Mouse (Mus musculus): ENCODE results near the gene Btnl10.

The Btnl10 gene

DNA sequence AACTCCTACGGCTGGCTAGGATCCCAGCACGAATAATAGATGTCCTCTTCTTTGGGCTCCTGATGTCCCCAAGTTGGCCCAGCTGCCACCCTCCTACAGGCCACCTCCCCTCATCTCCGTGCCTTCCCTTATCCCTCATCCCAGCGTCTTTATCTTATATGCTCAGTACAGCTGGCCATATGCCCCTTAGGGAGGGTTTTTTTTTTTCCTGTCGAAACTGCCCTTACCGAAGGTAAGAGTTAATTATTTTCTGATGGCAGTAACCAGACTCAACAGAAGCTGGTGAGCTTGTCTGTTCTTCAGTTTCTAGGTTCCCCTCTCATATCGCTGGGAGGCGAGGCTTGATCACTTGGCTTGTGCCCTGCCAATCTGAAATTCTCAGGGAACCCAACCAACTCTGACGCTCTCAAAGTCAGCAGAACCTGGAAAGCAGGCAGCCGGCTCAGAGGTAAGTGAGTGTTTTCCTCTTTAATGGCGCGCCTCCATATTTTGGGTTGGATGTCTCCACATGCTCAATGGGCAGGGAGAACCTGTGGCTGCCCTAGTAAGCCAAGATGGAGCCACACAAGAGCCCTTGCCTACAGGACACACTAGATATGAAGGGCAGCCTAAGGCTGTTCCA is at the start of gene Btnl10:
Btnl10 (plus strand) TSS at position 164 of the 622 bp plus-strand sequence.
- DNase-seq (ENCODE audit: low spot score in 2 of 2): no peak

DNA sequence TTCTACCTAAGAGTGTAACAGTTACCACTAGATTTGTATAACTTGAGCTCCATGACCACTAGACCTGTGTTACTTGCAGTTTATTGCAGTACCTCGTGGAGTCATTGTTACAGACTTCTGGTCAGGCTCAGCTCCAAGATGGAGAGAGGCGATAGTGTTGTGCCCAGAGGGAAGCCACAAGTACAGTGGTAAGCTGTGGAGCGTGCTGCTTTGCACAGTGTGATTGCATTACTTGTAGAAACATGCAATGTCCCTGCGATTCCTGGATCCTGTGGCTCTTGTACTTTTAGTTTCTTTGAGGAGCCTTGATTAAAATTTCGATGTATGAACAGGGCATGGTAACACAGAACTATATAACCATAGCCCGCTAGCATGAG is 49.8 kb upstream of the Btnl10 start:
- DNase-seq (ENCODE audit: low spot score in 2 of 2): no peak

GRCm38 (mm10) chr11:58870961-58871360 is 46.7 kb upstream of the Btnl10 start:
- DNase-seq (ENCODE audit: low spot score in 2 of 2): no peak

DNA sequence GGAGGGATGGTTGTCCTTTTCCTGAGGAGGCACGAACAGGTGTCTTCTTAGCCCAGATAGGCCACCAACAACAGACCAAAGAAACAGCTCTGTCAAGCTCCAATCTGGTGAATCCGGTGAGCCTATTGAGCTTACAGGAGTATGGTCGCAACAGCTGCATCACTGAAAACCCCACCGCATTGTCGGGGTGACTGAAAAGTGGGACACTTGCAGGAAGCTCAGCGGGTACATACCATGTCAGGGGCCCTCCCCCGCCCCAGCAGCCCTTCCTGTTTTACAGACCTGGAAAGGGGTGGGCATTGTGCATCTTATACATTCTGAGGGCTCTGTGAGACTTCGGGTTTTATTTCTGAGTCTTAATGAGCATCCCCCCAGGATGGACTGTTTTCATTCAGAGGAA is 34.0 kb upstream of the Btnl10 start:
- no peak for DNase-seq (ENCODE audit: low spot score in 2 of 2)

- no peak for DNase-seq (ENCODE audit: low spot score in 2 of 2)
Observed at GRCm38 (mm10) chr11:58890511-58890910, 27.2 kb upstream of the Btnl10 start.

- peak; percentile 6 to 49 for DNase-seq (ENCODE audit: low spot score in 2 of 2)
Observed at GRCm38 (mm10) chr11:58894456-58894855, 23.3 kb upstream of the Btnl10 start.

- DNase-seq (ENCODE audit: low spot score in 2 of 2): no peak
Observed at GRCm38 (mm10) chr11:58897485-58897884, 20.2 kb upstream of the Btnl10 start.

DNA sequence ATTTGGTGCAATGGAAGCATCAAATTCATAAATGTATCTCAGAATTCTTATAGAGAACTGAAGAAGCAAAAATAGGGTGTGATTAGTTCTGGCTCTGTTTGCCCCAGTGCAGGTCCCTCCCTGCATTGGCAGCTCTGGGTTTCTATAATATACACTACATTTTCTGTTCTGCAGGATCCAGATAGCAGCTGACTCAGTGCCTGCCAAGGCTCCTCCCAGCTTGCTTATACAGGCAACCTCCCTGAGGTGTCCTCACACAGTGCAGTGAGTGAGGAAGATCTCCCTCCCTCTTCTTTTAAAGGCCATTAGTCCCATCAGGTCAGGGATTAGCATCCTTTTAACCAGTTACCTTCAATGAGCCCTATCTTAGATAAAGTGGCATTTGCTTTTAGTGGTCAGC is 16.6 kb upstream of the Btnl10 start:
- no peak for DNase-seq (ENCODE audit: low spot score in 2 of 2)

- peak; percentile 93 to 98 for DNase-seq (ENCODE audit: low spot score in 2 of 2)
Observed at GRCm38 (mm10) chr11:58903511-58904409, 13.9 kb upstream of the Btnl10 start, which contains the start of gene Zfp39. TSS of gene Zfp39 (minus strand) at chr11:58904225.

DNA sequence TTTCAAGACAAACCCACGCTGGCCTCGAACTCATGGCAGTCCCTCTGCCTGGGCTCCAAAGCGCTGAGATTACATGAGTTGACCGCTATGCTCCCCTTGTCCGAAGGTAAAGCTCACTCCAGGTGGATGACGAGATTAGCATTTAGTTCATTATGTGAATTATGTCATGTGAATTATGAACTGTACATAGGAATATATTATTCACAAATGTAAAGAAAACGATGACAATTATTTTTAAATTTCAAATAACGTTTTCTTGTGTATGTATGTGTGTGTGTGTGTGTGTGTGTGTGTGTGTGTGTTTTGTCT is 13.3 kb upstream of the Btnl10 start:
- no peak for DNase-seq (ENCODE audit: low spot score in 2 of 2)

DNA sequence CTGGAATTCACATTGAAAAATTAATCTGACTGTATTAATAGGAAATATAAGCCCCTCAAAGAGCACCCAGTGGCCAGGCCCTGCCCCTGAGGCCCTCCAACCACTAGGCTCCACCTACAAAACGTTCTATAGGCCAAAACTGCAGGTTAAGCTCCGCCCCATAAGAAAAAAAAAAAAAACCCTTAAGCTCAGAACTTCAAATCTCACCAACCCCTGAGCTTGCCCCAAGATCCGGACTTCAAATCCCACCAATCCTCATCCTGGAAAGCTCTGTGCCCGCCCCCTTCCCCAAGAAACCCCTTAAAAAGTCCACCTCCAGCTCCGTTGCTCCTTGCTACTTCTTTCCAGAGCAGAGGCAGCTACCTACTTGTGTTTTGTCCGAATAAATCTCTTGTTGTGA is 12.9 kb upstream of the Btnl10 start:
- no peak for DNase-seq (ENCODE audit: low spot score in 2 of 2)

- no peak for DNase-seq (ENCODE audit: low spot score in 2 of 2)
Observed at GRCm38 (mm10) chr11:58913776-58914175, 3.9 kb upstream of the Btnl10 start.

- peak in 1 of 2 experiments; percentile 29 for DNase-seq (ENCODE audit: low spot score in 2 of 2)
Observed at GRCm38 (mm10) chr11:58914461-58915028, 3.2 kb upstream of the Btnl10 start.

- DNase-seq (ENCODE audit: low spot score in 2 of 2): no peak
Observed at GRCm38 (mm10) chr11:58916879-58917744, 596 bp upstream of the Btnl10 start.

- no peak for DNase-seq (ENCODE audit: low spot score in 2 of 2)
Observed at GRCm38 (mm10) chr11:58918759-58919158, 1.1 kb downstream of the Btnl10 start.

DNA sequence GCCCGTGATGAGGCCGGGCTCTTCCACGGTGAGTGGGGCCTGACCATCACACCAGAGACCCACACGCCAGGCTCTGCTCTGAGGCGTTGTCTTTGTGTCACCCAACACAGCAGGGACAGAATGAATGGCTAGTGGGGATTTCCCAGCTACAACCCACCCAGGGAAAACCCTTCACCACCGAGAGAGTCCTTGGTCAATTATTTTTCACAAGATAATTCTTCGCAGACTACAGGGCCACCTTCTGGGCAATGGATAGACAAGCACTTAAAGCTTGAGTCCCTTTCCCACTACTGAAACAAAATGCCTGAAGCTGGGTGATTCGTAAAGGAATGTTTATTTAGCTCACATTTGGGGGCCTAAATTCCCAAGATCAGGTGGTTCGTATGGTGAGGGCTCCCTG is 4.7 kb downstream of the Btnl10 start:
- DNase-seq (ENCODE audit: low spot score in 2 of 2): no peak

DNA sequence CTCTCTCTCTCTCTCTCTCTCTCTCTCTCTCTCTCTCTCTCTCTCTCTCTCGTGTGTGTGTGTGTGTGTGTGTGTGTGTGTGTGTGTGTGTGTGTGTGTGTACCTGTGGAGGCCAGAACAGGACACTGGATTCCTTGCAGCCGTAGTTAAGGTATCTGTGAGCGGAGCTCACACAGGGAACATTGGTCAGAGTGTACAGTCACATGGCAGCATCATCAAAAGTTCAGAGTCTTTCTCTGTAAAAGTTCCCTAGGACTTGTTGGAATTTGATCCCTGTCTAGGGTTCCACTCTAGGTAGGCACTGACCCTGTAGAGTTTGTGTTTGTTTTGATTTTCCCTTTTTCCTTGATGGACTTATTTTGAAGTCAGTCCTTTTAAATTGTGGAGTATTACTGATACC is 8.9 kb downstream of the Btnl10 start:
- no peak for DNase-seq (ENCODE audit: low spot score in 2 of 2)

GRCm38 (mm10) chr11:58927053-58927452 is 9.3 kb downstream of the Btnl10 start:
- no peak for DNase-seq (ENCODE audit: low spot score in 2 of 2)

GRCm38 (mm10) chr11:58927790-58928651 is 10.3 kb downstream of the Btnl10 start:
- peak in 1 of 2 experiments; percentile 35 for DNase-seq (ENCODE audit: low spot score in 2 of 2)

- DNase-seq (ENCODE audit: low spot score in 2 of 2): no peak
Observed at GRCm38 (mm10) chr11:58929055-58929454, 11.3 kb downstream of the Btnl10 start.

DNA sequence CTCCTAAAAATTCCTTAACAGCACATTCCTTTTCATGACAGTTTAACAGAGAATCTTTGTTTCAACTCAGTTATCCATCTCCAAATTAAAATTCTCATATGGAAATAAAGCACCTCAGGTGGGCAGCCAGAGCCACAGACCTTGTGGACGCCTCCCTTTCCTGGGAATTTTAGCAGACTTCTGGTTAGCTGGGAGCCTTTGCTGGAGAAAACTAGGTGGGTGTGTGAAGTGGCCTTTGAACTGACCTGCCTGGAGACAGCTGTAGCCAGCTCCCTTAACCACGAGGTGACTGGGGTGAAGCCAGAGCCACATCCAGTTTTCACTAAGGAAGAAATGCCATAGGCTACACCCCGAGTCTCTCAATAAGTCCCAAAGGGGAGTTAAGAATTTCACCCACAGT is 11.9 kb downstream of the Btnl10 start:
- DNase-seq (ENCODE audit: low spot score in 2 of 2): no peak
